In the genomic region with DNA sequence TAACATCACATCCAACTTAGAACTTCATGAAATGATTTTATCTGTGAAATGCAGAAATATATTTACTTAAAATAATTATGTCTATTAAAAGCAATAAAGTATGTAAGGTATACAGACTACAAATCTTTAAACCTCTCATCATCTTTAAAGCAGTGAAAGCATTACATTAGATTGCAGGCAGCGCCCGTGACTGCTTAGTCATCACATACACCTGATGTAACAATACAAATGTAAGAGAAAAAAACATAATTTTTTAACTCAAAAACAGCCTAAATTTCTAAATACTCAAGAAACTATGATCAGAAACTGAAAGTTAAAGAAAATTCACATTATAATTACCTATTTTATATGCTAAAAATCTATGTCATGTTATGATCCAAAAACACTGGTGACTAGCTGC, we compare ENCODE assay signal across 12 mouse cellular contexts. TPM values are rescaled to one million over a fixed set of nuclear protein-coding genes. Genes with fewer than 3 reads are reported as not detected.
DNase-seq lines count a peak whose midpoint lies in the region; ATAC-seq and TF ChIP-seq lines count a peak whose summit lies in the region.
"Had no signal": no experiment of that assay in that cellular context is flagged by ENCODE, and none has a peak within 500 bp of the region (broad histone marks: within the 10 kb centered on the region; RNA-seq: fewer than 3 reads in every experiment).

No protein-coding gene starts in this region.

- no peak for TF ChIP-seq CTCF in gastrocnemius, adult 2 months (IDR thresholded peaks at IDR 0.05)
- TF ChIP-seq CTCF in lung, embryonic 14.5 days (IDR thresholded peaks at IDR 0.05; ENCODE audit: low read depth): no peak

- 60% methylated on average over 2 of the region's 2 CpGs for WGBS in lung, embryonic 14.5 days
- WGBS in hindbrain, embryonic 14.5 days: 52% methylated on average over 2 of the region's 2 CpGs

- peak overlapping the region; percentile 53 for H3K4me2 ChIP-seq in lung, embryonic 14.5 days
- peak overlapping the region; percentile 51 for H3K4me2 ChIP-seq in hindbrain, embryonic 14.5 days (replicated peaks)

- intact Hi-C loops in gastrocnemius, adult 2 months (cut with DNase I): no loop called here
- intact Hi-C loops in gastrocnemius, postnatal 36 days (cut with DNase I): no loop called here

- peak overlapping the region; percentile 100 for H3K27ac ChIP-seq in gastrocnemius, adult 2 months
- no peak overlapping the region for H3K27ac ChIP-seq in lung, embryonic 14.5 days (ENCODE audit: low read depth)
- no peak overlapping the region for H3K27ac ChIP-seq in hindbrain, embryonic 14.5 days
- H3K27ac ChIP-seq: midbrain, embryonic 12.5 days had no signal

- no peak overlapping the region for H3K9ac ChIP-seq in lung, embryonic 14.5 days
- H3K9ac ChIP-seq in hindbrain, embryonic 14.5 days: no peak overlapping the region
- H3K9ac ChIP-seq: midbrain, embryonic 12.5 days had no signal

- 0 out of 2 replicates have a peak, but pooled peaks cover 4% of the 10 kb centered on the region for H3K4me1 ChIP-seq in lung, embryonic 14.5 days (ENCODE audit: insufficient read depth)
- peaks cover 22% of the 10 kb centered on the region for H3K4me1 ChIP-seq in hindbrain, embryonic 14.5 days (replicated peaks; ENCODE audit: control insufficient read depth, insufficient read depth, low read length)

- H3K27me3 ChIP-seq in lung, embryonic 14.5 days (ENCODE audit: insufficient read depth, low read length): no peaks in the 10 kb centered on the region
- H3K27me3 ChIP-seq in hindbrain, embryonic 14.5 days (ENCODE audit: control insufficient read depth, insufficient read depth, low read length): no peaks in the 10 kb centered on the region
- H3K27me3 ChIP-seq: midbrain, embryonic 12.5 days had no signal

- ATAC-seq in lung, embryonic 14.5 days (ENCODE audit: insufficient read depth): no peak
- ATAC-seq in hindbrain, embryonic 14.5 days (ENCODE audit: low FRiP score): no peak
- ATAC-seq in megakaryocyte-erythroid progenitor cell, adult 5-6 weeks (replicated peaks; ENCODE audit: low FRiP score, low TSS enrichment, poor library complexity, severe bottlenecking): no peak

- H3K4me3 ChIP-seq in gastrocnemius, adult 2 months: peak overlapping the region; percentile 97
- H3K4me3 ChIP-seq in lung, embryonic 14.5 days (ENCODE audit: low read depth, low read length): no peak overlapping the region; the same call in 1 of the 2 replicates
- H3K4me3 ChIP-seq in hindbrain, embryonic 14.5 days (replicated peaks; ENCODE audit: low read length): peak overlapping the region; percentile 25

- DNase-seq in gastrocnemius, adult 2 months: no peak
- DNase-seq in gastrocnemius, postnatal 36 days: no peak
- no peak for DNase-seq in lung, embryonic 14.5 days
- DNase-seq in lung, postnatal 4 days: no peak
- no peak for DNase-seq in hindbrain, embryonic 14.5 days (ENCODE audit: low spot score)
- peak; percentile 41 for DNase-seq in naive thymus-derived CD4-positive, alpha-beta T cell, adult 2 months (ENCODE audit: low read depth)
- no peak for DNase-seq in testis, postnatal 14 days (ENCODE audit: low spot score)
- DNase-seq: embryo, embryonic 11 days; gastrocnemius, postnatal 14 days; kidney, adult 9 months had no signal

- H3K9me3 ChIP-seq in lung, embryonic 14.5 days (ENCODE audit: low read depth, low read length): no peaks in the 10 kb centered on the region
- H3K9me3 ChIP-seq in hindbrain, embryonic 14.5 days (ENCODE audit: control insufficient read depth, low read length): no peaks in the 10 kb centered on the region
- H3K9me3 ChIP-seq: midbrain, embryonic 12.5 days had no signal

- H3K36me3 ChIP-seq in lung, embryonic 14.5 days (ENCODE audit: insufficient read depth): peaks cover 44% of the 10 kb centered on the region
- H3K36me3 ChIP-seq in hindbrain, embryonic 14.5 days (replicated peaks; ENCODE audit: control insufficient read depth, insufficient read depth): peaks cover 39% of the 10 kb centered on the region

RNA-seq across cellular contexts. Expression of gene Chd2, which starts 11.5 kb away (rescaled TPM):
- 10 to 100 TPM; 40.7 to 48.4 TPM for total RNA-seq in gastrocnemius, adult 2 months (2021)
- 10 to 100 TPM; 22.4 to 39.9 TPM for total RNA-seq in gastrocnemius, postnatal 36 days (2021)
- 58.7 and 62.1 TPM in 2 replicates for polyA plus RNA-seq in lung, embryonic 14.5 days (2014; fragmentation: Nextera tagmentation; extraction: Ambion mirVana)
- 35.6 and 42.3 TPM in 2 replicates for polyA plus RNA-seq in hindbrain, embryonic 14.5 days (2014; fragmentation: Nextera tagmentation; extraction: Ambion mirVana)
- 48.8 and 57.3 TPM in 2 replicates for total RNA-seq in megakaryocyte-erythroid progenitor cell, adult 5-6 weeks (2014; fragmentation: Nextera tagmentation)
- 101 and 150 TPM in 2 replicates for total RNA-seq in megakaryocyte-erythroid progenitor cell, adult 5-6 weeks (2017)
